Mouse (Mus musculus) embryonic facial prominence, embryonic 10.5 days (tissue): ENCODE results near the gene Scn3b. TPM values are rescaled to one million over a fixed set of nuclear protein-coding genes. Genes with fewer than 3 reads are reported as not detected.

Experiments used
- DNase-seq: peaks from one replicate; pipeline ENCODE4 v3.0.0-alpha.2; 2017; ENCODE audit warnings: low spot score
- H3K27ac ChIP-seq: fragments of 300-500 bp; sonication (generic); replicated peaks from 2 replicates; pipeline ENCODE4 v1.5.1; 2016; ENCODE audit warnings: mild to moderate bottlenecking
- H3K27me3 ChIP-seq: fragments of 300-500 bp; sonication (generic); replicated peaks from 2 replicates; pipeline ENCODE4 v1.6.1; 2016; ENCODE audit warnings: low read depth, mild to moderate bottlenecking; ENCODE audit not compliant: poor library complexity, severe bottlenecking
- H3K36me3 ChIP-seq: fragments of 300-500 bp; sonication (generic); replicated peaks from 2 replicates; pipeline ENCODE4 v1.6.1; 2016; ENCODE audit warnings: mild to moderate bottlenecking, moderate library complexity
- H3K4me1 ChIP-seq: fragments of 300-500 bp; sonication (generic); 2 replicates; pipeline ENCODE4 v1.6.1; 2016
- H3K4me3 ChIP-seq: fragments of 300-500 bp; sonication (generic); 2 replicates; pipeline ENCODE4 v1.5.1; 2016; ENCODE audit warnings: mild to moderate bottlenecking, moderate library complexity
- H3K9me3 ChIP-seq: fragments of 300-500 bp; sonication (generic); 2 replicates; pipeline ENCODE4 v1.6.1; 2016; ENCODE audit warnings: mild to moderate bottlenecking
- WGBS: fragments of 180-500 bp; shearing (Covaris S2); methylation state at CpG from one replicate; pipeline ENCODE4 v1.1.7; 2016; 5-methylcytosine and 5-hydroxymethylcytosine counted together
- polyA plus RNA-seq: library from polyadenylated mRNA; unstranded; fragments of >200 nt; fragmentation: Nextera tagmentation; extraction: Ambion mirVana; gene quantifications from 2 replicates; pipeline ENCODE4 v1.2.1, GENCODE M21; 2016

Gene Scn3b
- polyA plus RNA-seq, result 2.2 and 2.7 TPM in 2 replicates

DNA sequence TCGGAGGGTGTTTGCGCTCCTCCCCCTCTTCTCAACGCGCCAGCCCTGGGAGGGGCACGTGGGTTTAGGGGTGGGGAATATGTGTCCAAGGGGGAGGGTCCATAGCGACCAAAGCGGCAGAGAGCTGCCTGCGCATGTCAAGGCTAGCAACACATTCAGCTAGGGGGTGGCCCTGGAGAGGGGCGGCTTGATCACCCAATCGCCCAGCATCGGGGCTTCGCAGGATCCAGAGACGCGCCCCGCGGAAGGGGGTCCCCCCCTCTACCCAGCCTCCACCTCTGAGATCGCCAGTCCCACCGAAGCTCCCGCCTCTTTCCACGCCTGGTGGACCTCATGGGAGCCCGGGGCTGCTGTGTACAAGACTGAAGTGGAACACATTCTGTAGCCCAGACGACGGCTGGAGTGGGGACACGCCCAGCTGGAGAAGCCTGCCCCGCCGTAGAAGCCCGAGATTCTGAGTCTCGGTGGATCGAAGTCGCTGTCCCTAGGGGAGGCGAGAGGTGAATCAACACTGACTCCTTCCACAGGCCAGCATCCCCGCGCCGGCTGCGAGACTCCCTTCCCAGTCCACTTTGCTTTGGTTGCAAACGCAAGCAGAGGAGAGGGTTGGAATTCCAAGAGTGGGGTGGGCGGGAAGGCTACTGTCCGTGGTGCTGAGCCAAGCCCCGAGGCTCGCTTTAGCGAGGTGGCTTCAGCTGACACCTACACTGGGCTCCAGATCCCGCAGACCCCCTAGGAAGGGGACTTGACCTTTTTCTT is at the start of gene Scn3b:
Scn3b (plus strand) TSS at position 115 of the 759 bp plus-strand sequence.
- Histone ChIP-seq H3K27me3 (peaks cover 35% of the 10 kb centered on the region), H3K4me3 (peak within 1 kb of the TSS; percentile 55), H3K9me3 (no peaks in the 10 kb centered on the region), H3K27ac (no peak within 1 kb of the TSS), H3K4me1 (peaks cover 20% of the 10 kb centered on the region), H3K36me3 (no peaks in the 10 kb centered on the region)
- peak; percentile 77 for DNase-seq
- WGBS, result under 1% methylated on average over 42 of the region's 42 CpGs

DNA sequence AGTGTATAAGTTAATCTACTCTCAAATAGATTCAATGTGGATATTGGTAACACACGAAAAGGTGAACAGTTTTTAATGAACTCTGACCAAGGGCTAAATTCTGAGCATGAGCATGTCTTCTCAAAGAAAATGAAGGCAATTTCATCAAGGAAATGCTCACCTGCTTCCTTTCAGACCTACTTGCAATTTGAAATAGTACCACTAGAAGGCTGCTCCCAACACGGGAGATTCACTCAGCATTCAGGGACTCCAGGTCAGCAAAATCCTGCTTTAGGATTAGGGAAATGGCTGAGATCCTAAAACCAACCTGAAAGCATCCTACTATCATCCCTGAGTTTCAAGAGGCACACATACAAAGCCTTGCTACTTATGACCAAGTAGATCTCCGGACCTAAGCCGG is 44.7 kb upstream of the Scn3b start:
- Histone ChIP-seq H3K27me3 (no peaks in the 10 kb centered on the region), H3K4me3 (no peak overlapping the region), H3K27ac (no peak overlapping the region), H3K4me1 (no peaks in the 10 kb centered on the region), H3K36me3 (no peaks in the 10 kb centered on the region), H3K9me3 (no peaks in the 10 kb centered on the region)
- 76% methylated on average over 4 of the region's 4 CpGs for WGBS
- no peak for DNase-seq

DNA sequence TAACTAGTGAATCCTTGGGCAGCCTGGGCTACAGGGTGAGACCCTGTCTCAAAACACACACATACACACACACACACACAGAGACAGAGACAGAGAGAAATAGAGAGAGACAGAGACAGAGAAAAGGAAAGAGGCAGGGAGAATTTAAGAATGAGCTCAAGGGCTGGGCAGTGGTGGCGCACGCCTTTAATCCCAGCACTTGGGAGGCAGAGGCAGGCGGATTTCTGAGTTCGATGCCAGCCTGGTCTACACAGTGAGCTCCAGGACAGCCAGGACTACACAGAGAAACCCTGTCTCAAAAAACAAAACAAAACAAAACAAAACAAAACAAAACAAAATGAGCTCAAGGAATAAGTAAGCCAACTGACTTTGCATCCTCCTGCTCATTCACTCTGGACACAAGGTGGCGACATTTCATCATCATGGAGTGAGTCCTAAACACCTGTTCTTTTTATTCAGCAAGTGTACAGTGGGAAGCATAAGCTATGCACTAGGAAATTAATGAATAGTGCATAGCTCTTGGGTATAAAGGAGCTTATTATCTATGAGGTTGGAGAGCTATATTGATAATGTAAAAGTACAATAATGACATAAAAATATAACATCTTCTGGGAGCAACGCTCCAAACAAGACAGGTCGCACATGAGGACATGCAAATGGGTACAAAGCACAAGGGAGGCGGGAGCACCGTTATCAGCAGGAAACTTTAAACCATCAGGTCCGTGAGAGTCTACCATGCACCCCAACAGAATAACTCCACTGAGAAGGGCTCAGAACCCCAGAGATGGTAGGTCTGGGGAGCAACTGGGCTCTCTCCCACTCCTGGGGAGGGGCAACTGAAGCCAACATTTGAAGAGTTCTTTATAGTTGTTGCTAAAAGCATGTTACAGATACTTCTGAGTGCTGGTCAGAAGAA is 40.9 kb upstream of the Scn3b start:
- Histone ChIP-seq H3K4me1 (no peaks in the 10 kb centered on the region), H3K36me3 (no peaks in the 10 kb centered on the region)
- DNase-seq, result peak; percentile 59

DNA sequence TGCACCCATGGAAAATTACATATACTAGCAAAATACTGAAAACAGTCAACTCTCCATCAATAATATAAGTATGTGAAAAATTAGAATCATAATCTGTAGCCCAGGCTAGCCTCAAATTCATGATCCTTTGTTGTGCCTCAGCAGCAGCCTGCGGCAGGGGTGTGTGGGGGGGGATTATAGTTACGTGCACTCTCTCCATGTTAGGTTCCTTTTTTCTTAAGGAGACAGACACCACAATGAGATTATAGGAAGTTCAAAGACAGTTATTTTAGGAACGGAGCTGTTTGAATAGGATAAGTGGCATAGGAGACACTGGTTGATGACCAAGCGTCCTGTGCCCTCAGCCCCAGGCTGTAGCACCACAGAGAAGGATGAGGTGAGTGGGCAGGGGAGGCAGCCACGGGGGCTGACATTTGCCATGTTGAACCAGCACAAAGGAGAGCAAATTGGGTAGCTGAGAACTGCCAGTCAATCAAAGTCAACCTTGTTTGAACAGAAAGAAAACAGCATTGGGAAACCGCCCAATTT is 40.1 kb upstream of the Scn3b start:
- Histone ChIP-seq H3K27ac (no peak overlapping the region), H3K27me3 (no peaks in the 10 kb centered on the region), H3K9me3 (0 out of 2 replicates have a peak, but pooled peaks cover 2% of the 10 kb centered on the region), H3K4me1 (no peaks in the 10 kb centered on the region), H3K36me3 (no peaks in the 10 kb centered on the region), H3K4me3 (no peak overlapping the region)
- 56% methylated on average over 6 of the region's 6 CpGs for WGBS
- DNase-seq, result no peak

More for the DNA sequence above, 40.9 kb upstream of the Scn3b start:
- 0 out of 2 replicates have a peak, but pooled peaks cover 2% of the 10 kb centered on the region for H3K9me3 ChIP-seq
- H3K4me3 ChIP-seq, result no peak overlapping the region
- H3K27ac ChIP-seq, result no peak overlapping the region
- no peaks in the 10 kb centered on the region for H3K27me3 ChIP-seq
- 76% methylated on average over 10 of the region's 10 CpGs for WGBS

DNA sequence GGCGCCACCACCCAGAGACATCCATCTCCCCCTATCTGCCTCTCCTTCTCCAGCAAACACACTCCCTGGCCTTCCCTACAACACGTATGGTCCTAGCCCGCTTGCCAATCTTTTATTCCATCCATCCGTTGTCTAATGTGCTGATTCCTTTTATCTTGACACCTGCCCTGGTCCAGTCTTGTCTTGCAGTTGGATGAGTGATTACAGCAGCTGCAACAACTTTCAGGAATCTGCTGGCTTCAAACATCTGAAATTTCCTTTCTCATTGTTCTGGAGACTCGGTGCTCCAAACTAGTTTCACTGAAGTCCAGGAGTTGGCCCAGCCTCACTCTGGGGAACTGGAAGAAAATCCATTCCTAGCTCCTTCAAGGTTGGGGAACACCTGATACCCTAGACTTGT is 39.5 kb upstream of the Scn3b start:
- H3K4me3 ChIP-seq, result no peak overlapping the region
- no peak overlapping the region for H3K27ac ChIP-seq
- DNase-seq, result no peak
- no peaks in the 10 kb centered on the region for H3K27me3 ChIP-seq
- H3K4me1 ChIP-seq, result peaks cover 1% of the 10 kb centered on the region; the same call in 1 of the 2 replicates
- WGBS, result 74% methylated on average over 5 of the region's 5 CpGs
- 0 out of 2 replicates have a peak, but pooled peaks cover 2% of the 10 kb centered on the region for H3K9me3 ChIP-seq
- no peaks in the 10 kb centered on the region for H3K36me3 ChIP-seq

DNA sequence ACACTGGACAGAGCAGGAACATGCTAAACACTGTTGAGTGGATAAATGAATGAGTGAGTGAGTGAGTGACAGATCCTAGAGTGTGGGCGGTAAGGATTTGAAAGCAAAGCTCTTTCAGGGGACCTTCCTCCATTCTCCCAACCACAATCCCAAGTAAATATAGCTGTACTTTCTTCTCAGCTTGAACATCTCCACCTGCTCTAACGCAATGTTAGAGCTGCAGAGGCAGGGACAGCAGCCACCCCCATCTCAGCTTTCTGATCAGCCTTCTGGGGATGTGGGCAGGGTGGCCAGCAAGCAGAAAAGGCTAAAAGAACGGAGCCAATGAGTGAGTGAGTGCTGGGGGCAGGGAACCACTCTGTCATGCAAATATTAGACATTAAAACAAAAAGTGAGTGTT is 38.0 kb upstream of the Scn3b start:
- H3K27ac ChIP-seq, result no peak overlapping the region
- H3K4me3 ChIP-seq, result no peak overlapping the region
- H3K4me1 ChIP-seq, result peaks cover 6% of the 10 kb centered on the region; the same call in 1 of the 2 replicates
- DNase-seq, result no peak
- H3K36me3 ChIP-seq, result no peaks in the 10 kb centered on the region
- 79% methylated on average over 3 of the region's 3 CpGs for whole genome bisulfite sequencing
- H3K27me3 ChIP-seq, result no peaks in the 10 kb centered on the region
- 0 out of 2 replicates have a peak, but pooled peaks cover 2% of the 10 kb centered on the region for H3K9me3 ChIP-seq

DNA sequence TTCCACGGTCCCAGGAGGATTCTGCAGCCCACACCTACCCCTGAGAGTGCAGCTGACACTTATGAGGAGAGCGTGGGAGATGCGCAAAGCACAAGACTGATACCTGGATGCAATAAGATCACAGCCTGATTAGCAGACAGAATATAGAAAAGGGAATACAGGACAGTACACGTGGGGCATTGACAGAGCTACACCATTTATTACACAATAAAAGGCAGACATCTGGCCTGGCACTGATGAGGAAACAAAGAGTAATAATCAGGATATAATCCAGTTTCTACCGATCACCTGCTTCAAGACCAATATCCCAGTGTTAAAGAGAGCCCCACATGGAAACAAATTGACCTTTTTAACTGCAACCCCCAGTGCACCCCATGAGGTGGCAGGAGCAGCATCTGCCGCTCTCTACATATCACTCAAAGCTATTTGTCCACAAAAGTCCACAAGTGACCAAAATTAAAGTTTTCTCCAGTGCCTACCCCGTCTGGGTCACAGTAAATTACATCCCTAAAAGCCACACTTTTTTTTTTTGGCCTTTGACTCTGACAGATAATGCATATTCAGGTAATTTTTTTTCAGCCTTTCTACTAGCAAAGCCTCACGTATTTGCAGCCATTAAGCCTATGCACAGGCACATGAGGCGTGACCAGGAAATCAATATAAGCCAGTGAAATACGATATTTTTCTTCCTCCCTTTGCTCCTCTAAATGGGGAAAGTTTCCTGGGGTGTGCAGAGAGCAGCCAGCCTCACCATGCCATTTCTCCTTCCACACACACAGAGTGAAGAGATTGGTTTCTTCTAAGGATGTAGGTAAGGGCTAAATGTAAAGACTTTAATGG is 34.6 kb upstream of the Scn3b start:
- 69% methylated on average over 10 of the region's 10 CpGs for WGBS
- H3K27ac ChIP-seq, result no peak overlapping the region
- H3K4me3 ChIP-seq, result no peak overlapping the region
- no peak for DNase-seq
- H3K27me3 ChIP-seq, result peaks cover 8% of the 10 kb centered on the region
- H3K4me1 ChIP-seq, result peaks cover 6% of the 10 kb centered on the region; the same call in 1 of the 2 replicates
- no peaks in the 10 kb centered on the region for H3K36me3 ChIP-seq
- H3K9me3 ChIP-seq, result 0 out of 2 replicates have a peak, but pooled peaks cover 2% of the 10 kb centered on the region

DNA sequence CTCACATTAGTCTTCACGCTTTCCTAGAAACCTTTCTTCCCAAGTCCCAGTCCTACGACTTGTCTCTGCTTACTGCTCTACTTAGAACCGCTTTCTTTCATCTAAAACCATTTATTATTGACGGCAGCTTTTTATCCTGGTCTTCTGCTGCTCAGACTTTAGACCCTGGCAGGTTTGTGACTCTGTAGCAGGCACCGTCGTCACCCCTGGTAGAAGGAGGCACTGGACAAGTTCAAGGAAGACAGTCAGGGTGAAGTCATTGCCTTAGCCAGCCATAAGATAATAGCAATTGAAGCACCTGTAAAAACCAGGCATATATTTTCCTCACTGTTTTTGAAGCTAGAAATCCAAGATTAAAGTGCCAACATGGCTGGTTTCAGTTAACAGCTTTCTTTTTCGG is 33.8 kb upstream of the Scn3b start:
- Histone ChIP-seq H3K27me3 (peaks cover 15% of the 10 kb centered on the region), H3K27ac (no peak overlapping the region), H3K4me1 (peaks cover 6% of the 10 kb centered on the region; the same call in 1 of the 2 replicates), H3K4me3 (no peak overlapping the region), H3K9me3 (0 out of 2 replicates have a peak, but pooled peaks cover 2% of the 10 kb centered on the region), H3K36me3 (no peaks in the 10 kb centered on the region)
- DNase-seq, result no peak
- 89% methylated on average over 7 of the region's 7 CpGs for WGBS

DNA sequence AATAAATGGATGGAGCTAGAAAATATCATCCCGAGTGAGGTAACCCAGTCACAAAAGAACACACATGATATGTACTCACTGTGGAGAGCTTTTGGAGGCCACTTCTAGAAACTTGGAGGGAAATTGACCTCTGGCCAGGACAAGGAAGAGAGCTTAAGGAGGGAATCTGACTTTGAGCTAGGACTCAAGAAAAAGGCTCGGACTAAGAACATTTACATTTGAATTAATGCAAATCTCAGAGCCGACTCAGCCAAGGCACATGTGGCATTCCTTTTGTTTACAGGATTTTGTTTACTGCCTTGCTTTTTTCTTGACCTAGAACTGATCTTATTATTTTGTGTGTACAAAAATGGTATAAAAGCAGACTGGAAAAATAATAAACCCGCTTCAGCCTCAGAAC is 29.3 kb upstream of the Scn3b start:
- no peak overlapping the region for H3K4me3 ChIP-seq
- 27% methylated on average over 4 of the region's 4 CpGs for WGBS
- H3K9me3 ChIP-seq, result no peaks in the 10 kb centered on the region
- H3K27ac ChIP-seq, result no peak overlapping the region
- no peaks in the 10 kb centered on the region for H3K36me3 ChIP-seq
- peaks cover 29% of the 10 kb centered on the region for H3K27me3 ChIP-seq
- no peak for DNase-seq
- H3K4me1 ChIP-seq, result peaks cover 17% of the 10 kb centered on the region

DNA sequence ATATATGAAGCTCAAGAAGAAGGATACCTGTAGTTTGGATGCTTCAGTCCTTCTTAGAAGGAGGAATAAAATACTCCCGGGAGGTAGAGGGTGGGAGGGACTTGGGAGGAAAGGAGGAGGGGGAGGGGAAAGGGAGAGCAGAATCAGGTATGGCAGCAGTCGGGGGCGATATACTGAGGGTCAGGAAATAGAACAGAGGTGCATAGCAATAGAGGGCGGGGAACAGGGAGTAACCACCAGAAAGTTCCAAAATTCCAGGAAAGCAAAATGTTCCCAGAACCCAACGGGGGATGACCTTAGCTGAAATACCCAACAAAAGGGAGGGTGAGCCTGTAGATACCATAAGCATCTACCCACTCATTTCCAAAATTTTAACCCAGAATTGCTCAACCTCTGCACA is 28.7 kb upstream of the Scn3b start:
- no peak overlapping the region for H3K27ac ChIP-seq
- peaks cover 14% of the 10 kb centered on the region for H3K4me1 ChIP-seq
- no peaks in the 10 kb centered on the region for H3K36me3 ChIP-seq
- WGBS, result 17% methylated on average over 5 of the region's 5 CpGs
- no peak overlapping the region for H3K4me3 ChIP-seq
- DNase-seq, result no peak
- H3K9me3 ChIP-seq, result no peaks in the 10 kb centered on the region
- peaks cover 29% of the 10 kb centered on the region for H3K27me3 ChIP-seq

DNA sequence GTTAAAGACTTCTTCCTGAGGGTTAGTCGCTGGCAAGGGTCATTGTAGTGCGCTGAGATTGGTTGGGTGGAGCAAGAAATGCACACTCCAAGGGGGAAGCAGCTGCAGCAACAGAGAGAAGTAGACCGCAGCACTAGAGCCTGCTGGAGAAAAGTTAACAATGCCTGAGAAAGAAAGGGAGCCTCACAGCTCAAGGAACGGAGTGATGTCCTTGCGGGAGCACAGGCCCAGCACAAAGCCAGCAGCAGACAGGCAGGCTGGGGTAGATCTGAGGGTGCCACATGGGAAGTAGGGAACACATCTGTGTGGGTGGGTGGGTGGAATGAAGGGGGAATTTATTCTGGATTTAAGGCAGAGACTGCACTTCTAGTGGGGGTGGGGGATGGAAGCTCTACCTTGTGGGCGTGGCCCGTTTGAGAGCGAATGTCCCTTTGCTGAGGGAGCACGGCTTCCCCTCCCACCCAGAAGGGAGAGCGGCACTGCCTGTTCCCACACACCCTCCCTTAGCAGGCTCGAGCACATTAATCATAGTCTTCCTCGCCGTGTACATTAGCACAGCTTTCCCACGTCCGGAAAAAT is 27.7 kb upstream of the Scn3b start:
- under 1% methylated on average over 15 of the region's 15 CpGs for WGBS
- Histone ChIP-seq H3K4me3 (peak overlapping the region; percentile 58), H3K36me3 (no peaks in the 10 kb centered on the region), H3K27ac (peak overlapping the region; percentile 42), H3K9me3 (no peaks in the 10 kb centered on the region), H3K27me3 (peaks cover 29% of the 10 kb centered on the region), H3K4me1 (peaks cover 14% of the 10 kb centered on the region)
- peak; percentile 63 for DNase-seq
